Mouse (Mus musculus) embryonic fibroblast, embryonic 13.5 days (primary cell): ENCODE measurements around the gene Myh4.

Experiments used
- CTCF ChIP-seq: IDR thresholded peaks from 2 replicates; pipeline ENCODE4 v1.5.1; 2011; ENCODE audit warnings: mild to moderate bottlenecking, control low read depth, low read length, moderate library complexity, borderline replicate concordance; ENCODE audit not compliant: insufficient read depth
- POLR2A ChIP-seq: IDR thresholded peaks from 2 replicates; pipeline ENCODE4 v1.6.1; 2011; ENCODE audit warnings: low read depth, mild to moderate bottlenecking, control low read depth, low read length, moderate library complexity

DNA sequence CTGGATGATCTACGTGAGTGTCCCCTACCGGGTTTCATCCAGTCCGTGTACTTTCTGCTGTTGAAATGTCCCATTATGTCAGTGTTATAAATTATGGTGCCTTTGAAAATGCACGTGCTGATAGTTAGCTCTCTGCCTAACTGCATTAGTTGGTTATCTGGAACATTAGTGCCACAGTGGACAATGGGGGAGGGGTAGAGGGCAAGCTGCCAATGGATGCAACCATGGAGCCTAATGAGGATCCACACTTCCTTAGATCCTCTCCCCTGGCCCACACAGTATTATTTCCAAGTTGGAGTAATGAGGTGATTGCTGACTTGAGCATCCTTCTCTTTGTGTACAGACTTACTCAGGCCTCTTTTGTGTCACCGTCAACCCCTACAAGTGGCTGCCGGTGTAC, 3.2 kb downstream of the Myh4 start:
- TF ChIP-seq POLR2A = no peak
- no peak for TF ChIP-seq CTCF
